Mouse (Mus musculus): ENCODE results near the gene Nt5dc3.

GRCm38 (mm10) chr10:86824871-86825270 lies 46.1 kb downstream of the Nt5dc3 start:
- TF ChIP-seq CTCF (IDR thresholded peaks at IDR 0.05; ENCODE audit: extremely low read depth, insufficient read depth, insufficient read length, insufficient replicate concordance), result no peak
- TF ChIP-seq POLR2A (IDR thresholded peaks at IDR 0.05; ENCODE audit: low read depth, low read length), result no peak
